Mouse (Mus musculus) adrenal gland, postnatal 10 days (tissue): ENCODE data around the gene Hmgcs2. TPM values are rescaled to one million over a fixed set of nuclear protein-coding genes. Genes with fewer than 3 reads are reported as not detected.

ENCODE experiments used
- DNase-seq: peaks from one replicate; pipeline ENCODE4 v3.0.0; 2021; ENCODE audit warnings: mixed read lengths
- total RNA-seq, 2 experiments: library from RNA; stranded (reverse); gene quantifications; 2 replicates each; pipeline ENCODE4 v1.2.3; 2021

Gene Hmgcs2
- total RNA-seq, 2 experiments from 2014 or later: 157 to 462 TPM

GRCm38 (mm10) chr3:98338584-98339041 lies 58.4 kb downstream of the Hmgcs2 start:
- DNase-seq: peak; percentile 74

- DNase-seq: peak; percentile 74
Measured at GRCm38 (mm10) chr3:98339097-98339705, 59.0 kb downstream of the Hmgcs2 start.

GRCm38 (mm10) chr3:98339706-98340109 lies 59.5 kb downstream of the Hmgcs2 start, which contains the start of gene Phgdh:
Gene Phgdh (minus strand): TSS chr3:98339990.
- DNase-seq: peak; percentile 77

GRCm38 (mm10) chr3:98340818-98341594 lies 60.8 kb downstream of the Hmgcs2 start:
- peak; percentile 17 for DNase-seq

- no peak for DNase-seq
Measured at GRCm38 (mm10) chr3:98343235-98343634, 63.0 kb downstream of the Hmgcs2 start.

- DNase-seq: no peak
Measured at GRCm38 (mm10) chr3:98348106-98348505, 67.9 kb downstream of the Hmgcs2 start.

- no peak for DNase-seq
Measured at GRCm38 (mm10) chr3:98348705-98349104, 68.5 kb downstream of the Hmgcs2 start.

- DNase-seq: peak; percentile 80
Measured at GRCm38 (mm10) chr3:98353892-98354291, 73.7 kb downstream of the Hmgcs2 start.

- no peak for DNase-seq
Measured at GRCm38 (mm10) chr3:98355344-98356025, 75.2 kb downstream of the Hmgcs2 start.

GRCm38 (mm10) chr3:98356026-98356365 lies 75.8 kb downstream of the Hmgcs2 start:
- no peak for DNase-seq

- no peak for DNase-seq
Measured at GRCm38 (mm10) chr3:98356632-98357370, 76.6 kb downstream of the Hmgcs2 start.

Other genes starting within 250 kb of the Hmgcs2 start
- gene Adam30, start 119.8 kb upstream of the Hmgcs2 start, total RNA-seq: not detected
- gene Reg4, start 58.3 kb upstream of the Hmgcs2 start, total RNA-seq: not detected
- gene Phgdh, start 59.6 kb downstream of the Hmgcs2 start, total RNA-seq: 10 to 100 TPM; 32.4 to 33.0 TPM
- 1 to 10 TPM; 3.0 to 3.8 TPM for gene Zfp697, start 102.0 kb downstream of the Hmgcs2 start, total RNA-seq
- 1 to 10 TPM; 1.2 TPM for gene Gm4450, start 176.7 kb downstream of the Hmgcs2 start, total RNA-seq
- gene Hsd3b4, start 230.1 kb downstream of the Hmgcs2 start, total RNA-seq: not detected